Mouse (Mus musculus) MEL (cell line): ENCODE data around the gene Thap3. TPM values are rescaled to one million over a fixed set of nuclear protein-coding genes. Genes with fewer than 3 reads are reported as not detected.

Source experiments
- DNase-seq: peaks from one replicate; pipeline ENCODE4 v3.0.0; 2011; ENCODE audit warnings: low read depth, low spot score
- H3K27ac ChIP-seq: 2 replicates; pipeline ENCODE4 v1.5.1; 2012; ENCODE audit warnings: low read depth, mild to moderate bottlenecking, control low read depth, low read length, moderate library complexity; ENCODE audit not compliant: control insufficient read depth
- H3K27me3 ChIP-seq, 2 experiments: fragments of 150-350 bp in 1 of 2; sonication (generic) in 1 of 2; 2 replicates each; pipeline ENCODE4 v1.6.1; 2012; ENCODE audit warnings: low read length in 2 of 2, mild to moderate bottlenecking in 2 of 2, improper control_type of control experiment in 1 of 2, moderate library complexity in 1 of 2; ENCODE audit not compliant: insufficient read depth in 2 of 2, control insufficient read depth in 1 of 2
- H3K36me3 ChIP-seq, 2 experiments: 2 replicates each; pipeline ENCODE4 v1.6.1; 2012 to 2014; ENCODE audit warnings: low read length in 2 of 2, improper control_type of control experiment in 1 of 2, inconsistent platforms in 1 of 2, mild to moderate bottlenecking in 1 of 2; ENCODE audit not compliant: insufficient read depth in 2 of 2, control insufficient read depth in 1 of 2
- H3K4me1 ChIP-seq, 2 experiments: fragments of 150-350 bp in 1 of 2; sonication (generic) in 1 of 2; 2 replicates each; pipeline ENCODE4 v1.6.1; 2012; ENCODE audit warnings: low read length in 2 of 2, improper control_type of control experiment in 1 of 2, mild to moderate bottlenecking in 1 of 2; ENCODE audit not compliant: insufficient read depth in 2 of 2, control insufficient read depth in 1 of 2
- H3K4me3 ChIP-seq, 2 experiments: fragments of 150-350 bp in 1 of 2; sonication (generic) in 1 of 2; 2 replicates each; pipeline ENCODE4 v1.5.1; 2012; ENCODE audit warnings: low read depth in 2 of 2, low read length in 2 of 2, mild to moderate bottlenecking in 2 of 2, moderate library complexity in 2 of 2, control low read depth in 1 of 2, improper control_type of control experiment in 1 of 2; ENCODE audit not compliant: control insufficient read depth in 1 of 2, insufficient read depth in 1 of 2
- H3K79me2 ChIP-seq: 2 replicates; pipeline ENCODE4 v1.6.1; 2012; ENCODE audit warnings: mild to moderate bottlenecking, low read length, moderate library complexity; ENCODE audit not compliant: control insufficient read depth, poor library complexity, insufficient read depth
- H3K9ac ChIP-seq: 2 replicates; pipeline ENCODE4 v1.6.1; 2012; ENCODE audit warnings: low read depth, mild to moderate bottlenecking, control low read depth, low read length, moderate library complexity; ENCODE audit not compliant: control insufficient read depth, poor library complexity, severe bottlenecking
- H3K9me3 ChIP-seq: fragments of 150-350 bp; sonication (generic); replicated peaks from 2 replicates; pipeline ENCODE4 v1.6.1; 2012; ENCODE audit warnings: mild to moderate bottlenecking, low read length, improper control_type of control experiment, moderate library complexity; ENCODE audit not compliant: insufficient read depth
- CHD1 ChIP-seq: IDR thresholded peaks from 2 replicates; pipeline ENCODE4 v1.6.1; 2012; ENCODE audit warnings: low read depth, mild to moderate bottlenecking, inconsistent platforms, low read length, improper control_type of control experiment
- CTCF ChIP-seq, 3 experiments: IDR thresholded peaks in 2 of 3; conservative IDR thresholded peaks in 1 of 3; 2 replicates each; pipeline ENCODE4 v1.5.1; 2011 to 2012; ENCODE audit warnings: low read length in 3 of 3, low read depth in 2 of 3, mild to moderate bottlenecking in 2 of 3, improper control_type of control experiment in 1 of 3, inconsistent platforms in 1 of 3, mixed read lengths in 1 of 3, moderate library complexity in 1 of 3; ENCODE audit not compliant: control insufficient read depth in 1 of 3, insufficient read depth in 1 of 3, poor library complexity in 1 of 3, severe bottlenecking in 1 of 3
- ELF1 ChIP-seq: IDR thresholded peaks from 2 replicates; pipeline ENCODE4 v1.6.1; 2014; ENCODE audit warnings: low read depth, mild to moderate bottlenecking, inconsistent platforms, low read length, improper control_type of control experiment, moderate library complexity
- EP300 ChIP-seq, 2 experiments: IDR thresholded peaks; 2 replicates each; pipeline ENCODE4 v1.6.1; 2011; ENCODE audit warnings: improper control_type of control experiment in 2 of 2, low read length in 2 of 2, low read depth in 1 of 2, mild to moderate bottlenecking in 1 of 2
- ETS1 ChIP-seq: IDR thresholded peaks from 2 replicates; pipeline ENCODE4 v1.6.1; 2012; ENCODE audit warnings: low read depth, mild to moderate bottlenecking, inconsistent platforms, low read length, improper control_type of control experiment, moderate library complexity
- GABPA ChIP-seq: IDR thresholded peaks from 2 replicates; pipeline ENCODE4 v1.6.1; 2012; ENCODE audit warnings: low read depth, mild to moderate bottlenecking, inconsistent platforms, low read length, improper control_type of control experiment, moderate library complexity
- JUND ChIP-seq: IDR thresholded peaks from 2 replicates; pipeline ENCODE4 v1.6.1; 2011; ENCODE audit warnings: low read depth, mild to moderate bottlenecking, improper control_type of control experiment, low read length
- MAFK ChIP-seq: IDR thresholded peaks from 2 replicates; pipeline ENCODE4 v1.6.1; 2011; ENCODE audit warnings: low read depth, mild to moderate bottlenecking, low read length, improper control_type of control experiment, borderline replicate concordance
- MAX ChIP-seq: IDR thresholded peaks from 2 replicates; pipeline ENCODE4 v1.6.1; 2011; ENCODE audit warnings: low read length, improper control_type of control experiment
- MAZ ChIP-seq: IDR thresholded peaks from 2 replicates; pipeline ENCODE4 v1.6.1; 2012; ENCODE audit warnings: low read depth, mild to moderate bottlenecking, inconsistent platforms, low read length, improper control_type of control experiment
- MXI1 ChIP-seq: IDR thresholded peaks from 2 replicates; pipeline ENCODE4 v1.6.1; 2011; ENCODE audit warnings: mild to moderate bottlenecking, low read depth, low read length, improper control_type of control experiment
- MYC ChIP-seq: IDR thresholded peaks from 2 replicates; pipeline ENCODE4 v1.6.1; 2011; ENCODE audit warnings: low read depth, mild to moderate bottlenecking, low read length, improper control_type of control experiment, moderate library complexity
- NELFE ChIP-seq: IDR thresholded peaks from 2 replicates; pipeline ENCODE4 v1.6.1; 2011; ENCODE audit warnings: low read depth, low read length, improper control_type of control experiment
- POLR2AphosphoS5 ChIP-seq: IDR thresholded peaks from 2 replicates; pipeline ENCODE4 v1.6.1; 2012; ENCODE audit warnings: low read depth, borderline replicate concordance, mild to moderate bottlenecking, inconsistent platforms, low read length, moderate library complexity, mixed read lengths
- RAD21 ChIP-seq: IDR thresholded peaks from 2 replicates; pipeline ENCODE4 v1.6.1; 2011; ENCODE audit warnings: mild to moderate bottlenecking, low read depth, low read length, improper control_type of control experiment
- RCOR1 ChIP-seq: IDR thresholded peaks from 2 replicates; pipeline ENCODE4 v1.6.1; 2012; ENCODE audit warnings: low read depth, mild to moderate bottlenecking, inconsistent platforms, low read length, improper control_type of control experiment
- SIN3A ChIP-seq: IDR thresholded peaks from 2 replicates; pipeline ENCODE4 v1.6.1; 2012; ENCODE audit warnings: low read length, improper control_type of control experiment, inconsistent platforms
- TAL1 ChIP-seq: IDR thresholded peaks from 2 replicates; pipeline ENCODE4 v1.6.1; 2012; ENCODE audit warnings: mild to moderate bottlenecking, inconsistent platforms, low read length, moderate library complexity, mixed read lengths
- UBTF ChIP-seq: IDR thresholded peaks from 2 replicates; pipeline ENCODE4 v1.6.1; 2012; ENCODE audit warnings: low read depth, mild to moderate bottlenecking, inconsistent platforms, low read length, improper control_type of control experiment, moderate library complexity, borderline replicate concordance; ENCODE audit not compliant: insufficient read depth
- USF2 ChIP-seq, 2 experiments: IDR thresholded peaks; 2 replicates each; pipeline ENCODE4 v1.6.1; 2011 to 2012; ENCODE audit warnings: improper control_type of control experiment in 2 of 2, low read length in 2 of 2, borderline replicate concordance in 1 of 2, inconsistent platforms in 1 of 2, low read depth in 1 of 2, mild to moderate bottlenecking in 1 of 2; ENCODE audit not compliant: insufficient read depth in 1 of 2
- ZKSCAN1 ChIP-seq: IDR thresholded peaks from 2 replicates; pipeline ENCODE4 v1.6.1; 2012; ENCODE audit warnings: low read depth, mild to moderate bottlenecking, inconsistent platforms, low read length, improper control_type of control experiment, moderate library complexity
- polyA plus RNA-seq, 2 experiments: library from polyadenylated mRNA; stranded (reverse) in 1 of 2; unstranded in 1 of 2; fragments of >175 nt in 1 of 2; fragments of >200 nt in 1 of 2; gene quantifications; 2 replicates each; pipeline versions ENCODE4 v1.2.1 to v1.2.4; 2012; ENCODE audit warnings: low replicate concordance in 2 of 2, low read depth in 1 of 2; ENCODE audit not compliant: insufficient read length in 2 of 2, insufficient read depth in 1 of 2, missing spikeins in 1 of 2
- total RNA-seq: library from RNA; depleted of rRNA; stranded (reverse); fragments of 300-350 nt; gene quantifications from 2 replicates; pipeline ENCODE4 v1.2.3, GENCODE M21; 2012

Thap3 gene
- total and polyA plus RNA-seq, 3 experiments = 13.7 to 17.2 TPM; not detected in 1

GRCm38 (mm10) chr4:151989110-151989488, 302 bp upstream of the Thap3 start:
- H3K79me2 ChIP-seq = peaks cover 7% of the 10 kb centered on the region; the same call in 1 of the 2 replicates
- no peak for DNase-seq
- H3K9ac ChIP-seq = peak overlapping the region; percentile 55
- H3K36me3 ChIP-seq = peaks cover 0 to 3% of the 10 kb centered on the region in 2 experiments; a peak in 1 of 4 replicates
- H3K4me3 ChIP-seq = peak overlapping the region; percentile 76 to 89
- TF ChIP-seq ETS1 = no peak
- no peak for TF ChIP-seq MXI1
- TF ChIP-seq MAX = no peak
- no peak for TF ChIP-seq RCOR1
- TF ChIP-seq POLR2AphosphoS5 = no peak
- TF ChIP-seq NELFE = no peak
- TF ChIP-seq RAD21 = no peak
- no peak for TF ChIP-seq GABPA
- no peak for TF ChIP-seq EP300 (IDR thresholded peaks at IDR 0.05; ENCODE audit: low read depth in 1 of 2, low read length in 2 of 2)
- TF ChIP-seq ZKSCAN1 = no peak
- no peak for TF ChIP-seq JUND
- no peak for TF ChIP-seq UBTF
- TF ChIP-seq TAL1 = no peak
- TF ChIP-seq USF2 (IDR thresholded peaks at IDR 0.05; ENCODE audit: borderline replicate concordance in 1 of 2, insufficient read depth in 1 of 2, low read depth in 1 of 2, low read length in 2 of 2) = no peak
- no peak for TF ChIP-seq CTCF (IDR thresholded peaks at IDR 0.05 in 2 of 3, conservative IDR thresholded peaks at IDR 0.05 in 1 of 3; ENCODE audit: control insufficient read depth in 1 of 3, insufficient read depth in 1 of 3, low read depth in 2 of 3, low read length in 3 of 3, poor library complexity in 1 of 3, severe bottlenecking in 1 of 3)
- no peak for TF ChIP-seq SIN3A
- no peak for TF ChIP-seq CHD1
- TF ChIP-seq MAZ = no peak
- no peak for TF ChIP-seq ELF1
- H3K27ac ChIP-seq = no peak overlapping the region
- H3K27me3 ChIP-seq = no peaks in the 10 kb centered on the region
- H3K4me1 ChIP-seq = peaks cover 3 to 5% of the 10 kb centered on the region in 2 experiments; a peak in 3 of 4 replicates
- H3K9me3 ChIP-seq = no peaks in the 10 kb centered on the region

GRCm38 (mm10) chr4:151988014-151988341, 819 bp downstream of the Thap3 start:
- Histone ChIP-seq H3K9ac (peak overlapping the region; percentile 81), H3K27ac (no peak overlapping the region), H3K4me1 (peaks cover 0 to 5% of the 10 kb centered on the region in 2 experiments; a peak in 3 of 4 replicates), H3K79me2 (peaks cover 7% of the 10 kb centered on the region; the same call in 1 of the 2 replicates), H3K9me3 (no peaks in the 10 kb centered on the region), H3K36me3 (peaks cover 0 to 3% of the 10 kb centered on the region in 2 experiments; a peak in 1 of 4 replicates), H3K4me3 (peak overlapping the region; percentile 76 to 89), H3K27me3 (no peaks in the 10 kb centered on the region)
- TF ChIP-seq UBTF (0 out of 2 replicates have a peak, but pooled peaks have one; percentile 62), MYC (no peak), JUND (no peak), GABPA (no peak), SIN3A (no peak), MAFK (no peak)
- DNase-seq = no peak
